Mouse (Mus musculus) layer of hippocampus, postnatal 36 days (tissue): Measurements from ENCODE around the gene Cop1. TPM values are rescaled to one million over a fixed set of nuclear protein-coding genes. Genes with fewer than 3 reads are reported as not detected.

Source experiments
- microRNA-seq, 2 experiments: library from miRNA; unstranded; fragments of <30 nt; microRNA quantifications; one replicate each; pipeline ENCODE4 v1.2.0; 2021
- total RNA-seq, 2 experiments: library from RNA; stranded (reverse); gene quantifications; 2 replicates each; pipeline ENCODE4 v1.2.3; 2021

Gene Cop1
- total RNA-seq, 2 experiments from 2014 or later: 138 to 144 TPM

Small RNA genes within 50 kb of the gene (microRNA-seq; reads per million reads assigned to microRNA genes)
- 578 to 622 reads per million in 2 experiments for gene Mir1843b
